Mouse (Mus musculus) CH12.LX (cell line): ENCODE data around the gene Exosc9. TPM values are rescaled to one million over a fixed set of nuclear protein-coding genes. Genes with fewer than 3 reads are reported as not detected.

Experiments used
- DNase-seq: peaks from one replicate; pipeline ENCODE4 v3.0.0-alpha.2; 2013; ENCODE audit errors: extremely low read depth
- H3K27ac ChIP-seq: 2 replicates; pipeline ENCODE4 v1.5.1; 2012; ENCODE audit warnings: low read depth, mild to moderate bottlenecking, control low read depth, moderate library complexity; ENCODE audit not compliant: insufficient read depth
- H3K27me3 ChIP-seq: replicated peaks from 2 replicates; pipeline ENCODE3; 2012; ENCODE audit warnings: inconsistent platforms
- H3K36me3 ChIP-seq, 2 experiments: replicated peaks in 1 of 2; 2 replicates each; pipeline versions ENCODE3 to v1.6.1; 2012; ENCODE audit warnings: inconsistent platforms in 1 of 2, low read length in 1 of 2, mild to moderate bottlenecking in 1 of 2, mixed read lengths in 1 of 2, moderate library complexity in 1 of 2; ENCODE audit not compliant: control insufficient read depth in 1 of 2, insufficient read depth in 1 of 2
- H3K4me1 ChIP-seq, 2 experiments: 2 replicates each; pipeline ENCODE4 v1.6.1; 2012; ENCODE audit warnings: inconsistent platforms in 1 of 2, moderate library complexity in 1 of 2; ENCODE audit not compliant: insufficient read depth in 2 of 2, control insufficient read depth in 1 of 2
- H3K4me2 ChIP-seq: 2 replicates; pipeline ENCODE4 v1.6.1; 2012; ENCODE audit warnings: low read depth, mild to moderate bottlenecking, control low read depth; ENCODE audit not compliant: poor library complexity, insufficient read depth, severe bottlenecking
- H3K4me3 ChIP-seq, 3 experiments: fragments of 150-350 bp in 1 of 3; sonication (generic) in 1 of 3; replicated peaks in 1 of 3; 2 replicates each; pipeline versions ENCODE3 to v1.5.1; 2011 to 2012; ENCODE audit warnings: low read depth in 2 of 3, low read length in 2 of 3, mild to moderate bottlenecking in 2 of 3, moderate library complexity in 2 of 3, control low read depth in 1 of 3, improper control_type of control experiment in 1 of 3, inconsistent platforms in 1 of 3, mixed read lengths in 1 of 3; ENCODE audit not compliant: poor library complexity in 1 of 3
- H3K79me2 ChIP-seq: replicated peaks from 2 replicates; pipeline ENCODE4 v1.6.1; 2012; ENCODE audit warnings: mild to moderate bottlenecking, moderate library complexity; ENCODE audit not compliant: control insufficient read depth, poor library complexity, insufficient read depth, severe bottlenecking; ENCODE audit errors: extremely low read depth
- H3K9ac ChIP-seq: 2 replicates; pipeline ENCODE4 v1.6.1; 2012; ENCODE audit warnings: low read depth, mild to moderate bottlenecking, control low read depth, moderate library complexity; ENCODE audit not compliant: insufficient read depth
- H3K9me3 ChIP-seq: replicated peaks from 2 replicates; pipeline ENCODE3; 2012; ENCODE audit warnings: low read length, inconsistent platforms, mixed read lengths
- BHLHE40 ChIP-seq: IDR thresholded peaks from 2 replicates; pipeline ENCODE4 v1.6.1; 2011; ENCODE audit warnings: mild to moderate bottlenecking, low read depth, low read length, improper control_type of control experiment
- CHD2 ChIP-seq: IDR thresholded peaks from 2 replicates; pipeline ENCODE4 v1.6.1; 2011; ENCODE audit warnings: low read length, improper control_type of control experiment
- CTCF ChIP-seq, 2 experiments: IDR thresholded peaks in 1 of 2; conservative IDR thresholded peaks in 1 of 2; 2 replicates each; pipeline ENCODE4 v1.5.1; 2011 to 2012; ENCODE audit warnings: low read depth in 2 of 2, low read length in 2 of 2, improper control_type of control experiment in 1 of 2, inconsistent platforms in 1 of 2, mild to moderate bottlenecking in 1 of 2, moderate library complexity in 1 of 2
- ELF1 ChIP-seq: IDR thresholded peaks from 2 replicates; pipeline ENCODE4 v1.6.1; 2014; ENCODE audit warnings: low read depth, mild to moderate bottlenecking, inconsistent platforms, low read length, improper control_type of control experiment
- EP300 ChIP-seq: IDR thresholded peaks from 2 replicates; pipeline ENCODE4 v1.6.1; 2011; ENCODE audit warnings: low read length, improper control_type of control experiment
- GABPA ChIP-seq: IDR thresholded peaks from 2 replicates; pipeline ENCODE4 v1.6.1; 2012; ENCODE audit warnings: low read depth, low read length, improper control_type of control experiment, inconsistent platforms; ENCODE audit not compliant: insufficient replicate concordance
- HCFC1 ChIP-seq: IDR thresholded peaks from 2 replicates; pipeline ENCODE4 v1.6.1; 2012; ENCODE audit warnings: low read depth, mild to moderate bottlenecking, inconsistent platforms, low read length, improper control_type of control experiment
- KAT2A ChIP-seq: IDR thresholded peaks from 2 replicates; pipeline ENCODE4 v1.6.1; 2012; ENCODE audit warnings: low read length, improper control_type of control experiment, inconsistent platforms; ENCODE audit not compliant: insufficient replicate concordance
- MAZ ChIP-seq: IDR thresholded peaks from 2 replicates; pipeline ENCODE4 v1.6.1; 2012; ENCODE audit warnings: low read depth, mild to moderate bottlenecking, inconsistent platforms, low read length, improper control_type of control experiment, moderate library complexity
- MEF2A ChIP-seq: IDR thresholded peaks from 2 replicates; pipeline ENCODE4 v1.6.1; 2014; ENCODE audit warnings: low read depth, mild to moderate bottlenecking, inconsistent platforms, low read length, improper control_type of control experiment, borderline replicate concordance
- MXI1 ChIP-seq: IDR thresholded peaks from 2 replicates; pipeline ENCODE4 v1.6.1; 2011; ENCODE audit warnings: mild to moderate bottlenecking, low read depth, low read length, improper control_type of control experiment
- PAX5 ChIP-seq: IDR thresholded peaks from 2 replicates; pipeline ENCODE4 v1.6.1; 2012; ENCODE audit warnings: low read length, inconsistent platforms, mixed read lengths
- RCOR1 ChIP-seq: conservative IDR thresholded peaks from 2 replicates; pipeline ENCODE4 v1.6.1; 2012; ENCODE audit warnings: low read depth, mild to moderate bottlenecking, inconsistent platforms, low read length, improper control_type of control experiment
- SMC3 ChIP-seq: IDR thresholded peaks from 2 replicates; pipeline ENCODE4 v1.6.1; 2011; ENCODE audit warnings: low read depth, low read length, improper control_type of control experiment
- TBP ChIP-seq: conservative IDR thresholded peaks from 2 replicates; pipeline ENCODE4 v1.6.1; 2011; ENCODE audit warnings: low read depth, low read length, improper control_type of control experiment
- TCF12 ChIP-seq: IDR thresholded peaks from 2 replicates; pipeline ENCODE4 v1.6.1; 2014; ENCODE audit warnings: low read depth, mild to moderate bottlenecking, inconsistent platforms, low read length, improper control_type of control experiment
- USF2 ChIP-seq: conservative IDR thresholded peaks from 2 replicates; pipeline ENCODE4 v1.6.1; 2011; ENCODE audit warnings: low read depth, low read length, improper control_type of control experiment
- ZKSCAN1 ChIP-seq: IDR thresholded peaks from 2 replicates; pipeline ENCODE4 v1.6.1; 2012; ENCODE audit warnings: low read depth, inconsistent platforms, low read length, improper control_type of control experiment, borderline replicate concordance
- ZMIZ1 ChIP-seq: IDR thresholded peaks from 2 replicates; pipeline ENCODE4 v1.6.1; 2012; ENCODE audit warnings: low read depth, mild to moderate bottlenecking, inconsistent platforms, low read length, improper control_type of control experiment
- ZNF384 ChIP-seq: IDR thresholded peaks from 2 replicates; pipeline ENCODE4 v1.6.1; 2012; ENCODE audit warnings: low read depth, low read length, improper control_type of control experiment, inconsistent platforms
- dilution Hi-C: fragments of 300-500 bp; cut with MboI; formaldehyde crosslinking; loops from 2 replicates; pipeline ENCODE4 v1.14.3; 2020; ENCODE audit warnings: low sequenced_read_pairs; ENCODE audit not compliant: extremely low pct_unique_long_range_greater_than_20kb, extremely low pct_ligation_motif_present
- in situ Hi-C: fragments of 300-500 bp; cut with MboI; formaldehyde crosslinking; loops from 3 replicates; pipeline ENCODE4 v1.14.3; 2019; ENCODE audit warnings: low sequenced_read_pairs, low pct_ligation_motif_present, low pct_unique_long_range_greater_than_20kb, mixed read lengths
- polyA plus RNA-seq: library from polyadenylated mRNA; unstranded; fragments of >175 nt; gene quantifications from 2 replicates; pipeline ENCODE4 v1.2.1, GENCODE M21; 2012; ENCODE audit warnings: low read depth; ENCODE audit not compliant: insufficient read length
- total RNA-seq, 2 experiments: library from RNA; depleted of rRNA; stranded (reverse); fragments of 300-350 nt in 1 of 2; fragments of >200 nt in 1 of 2; gene quantifications; 2 replicates each; pipeline ENCODE4 v1.2.3; 2012 to 2014

Exosc9 gene
- total and polyA plus RNA-seq, 3 experiments, result 60.6 to 149 (median 128) TPM

DNA sequence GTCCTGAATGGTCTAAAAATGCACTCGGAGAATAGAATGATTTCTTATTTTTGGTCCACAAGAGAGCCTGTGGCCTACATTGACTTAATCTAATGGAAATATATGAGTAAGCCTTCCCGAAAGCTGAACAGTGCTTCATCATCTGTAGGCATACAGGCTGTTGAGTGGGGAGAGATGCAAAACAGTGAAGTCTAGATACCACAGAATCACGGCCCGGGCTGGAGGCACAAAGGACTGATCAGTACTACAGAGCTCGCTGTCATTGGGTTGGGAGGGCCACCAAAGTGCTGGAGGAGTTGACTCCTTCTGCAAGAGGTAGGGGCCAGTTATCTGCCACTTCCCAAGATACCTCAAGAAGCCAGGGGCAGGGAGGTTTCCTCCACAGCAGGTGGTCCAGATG is 21.6 kb upstream of the Exosc9 start:
- no peak for TF ChIP-seq USF2
- TF ChIP-seq ZMIZ1, result no peak
- no peak for TF ChIP-seq BHLHE40
- TF ChIP-seq ZNF384, result no peak
- no peak for TF ChIP-seq ZKSCAN1
- TF ChIP-seq MXI1, result no peak
- TF ChIP-seq TCF12, result no peak
- no peak for TF ChIP-seq GABPA
- no peak for TF ChIP-seq EP300
- no peak for TF ChIP-seq RCOR1
- no peak for TF ChIP-seq MEF2A
- TF ChIP-seq MAZ, result no peak
- no peak for TF ChIP-seq TBP
- no peak for TF ChIP-seq ELF1
- no peak for TF ChIP-seq SMC3
- no peak for TF ChIP-seq PAX5
- TF ChIP-seq HCFC1, result no peak
- no peak for TF ChIP-seq CHD2
- TF ChIP-seq KAT2A, result no peak
- TF ChIP-seq, all 38 proteins: peak for 0
- DNase-seq, result no peak
- peaks cover 7% of the 10 kb centered on the region for H3K27me3 ChIP-seq
- in situ Hi-C loops (no loop called here), dilution Hi-C loops (no loop called here)
- H3K4me3 ChIP-seq, result no peak overlapping the region
- no peaks in the 10 kb centered on the region for H3K36me3 ChIP-seq
- no peaks in the 10 kb centered on the region for H3K79me2 ChIP-seq
- no peaks in the 10 kb centered on the region for H3K9me3 ChIP-seq
- H3K4me1 ChIP-seq, result peaks cover 0 to 6% of the 10 kb centered on the region in 2 experiments; a peak in 2 of 4 replicates
- no peak overlapping the region for H3K4me2 ChIP-seq
- H3K27ac ChIP-seq, result no peak overlapping the region
- no peak overlapping the region for H3K9ac ChIP-seq

- Histone ChIP-seq H3K36me3 (no peaks in the 10 kb centered on the region), H3K9me3 (no peaks in the 10 kb centered on the region), H3K9ac (no peak overlapping the region), H3K4me2 (no peak overlapping the region), H3K27ac (no peak overlapping the region), H3K4me1 (peaks cover 0 to 6% of the 10 kb centered on the region in 2 experiments; a peak in 2 of 4 replicates), H3K79me2 (no peaks in the 10 kb centered on the region), H3K27me3 (peaks cover 7% of the 10 kb centered on the region), H3K4me3 (no peak overlapping the region)
- no peak for DNase-seq
- TF ChIP-seq CTCF (conservative IDR thresholded peaks at IDR 0.05 in 1 of 2, IDR thresholded peaks at IDR 0.05 in 1 of 2; ENCODE audit: low read depth in 2 of 2, low read length in 2 of 2), result no peak
- no peak for TF ChIP-seq MEF2A
- TF ChIP-seq SMC3, result no peak
- TF ChIP-seq KAT2A, result no peak
- TF ChIP-seq MAZ, result no peak
- dilution Hi-C loops, result no loop called here
- in situ Hi-C loops, result no loop called here
Measured at GRCm38 (mm10) chr3:36531242-36531641, 21.2 kb upstream of the Exosc9 start.
